Mouse (Mus musculus) embryonic facial prominence, embryonic 10.5 days (tissue): ENCODE measurements at regions not wholly inside any gene's neighbourhood (a gene's known extent, or its start where the extent isn't known, plus 50 kb on each side); places are given as distances from the start of the nearest gene placed in this dataset.

Experiments used
- DNase-seq: peaks from one replicate; pipeline ENCODE4 v3.0.0-alpha.2; 2017; ENCODE audit warnings: low spot score
- H3K27ac ChIP-seq: fragments of 300-500 bp; sonication (generic); replicated peaks from 2 replicates; pipeline ENCODE4 v1.5.1; 2016; ENCODE audit warnings: mild to moderate bottlenecking
- H3K27me3 ChIP-seq: fragments of 300-500 bp; sonication (generic); replicated peaks from 2 replicates; pipeline ENCODE4 v1.6.1; 2016; ENCODE audit warnings: low read depth, mild to moderate bottlenecking; ENCODE audit not compliant: poor library complexity, severe bottlenecking
- H3K36me3 ChIP-seq: fragments of 300-500 bp; sonication (generic); replicated peaks from 2 replicates; pipeline ENCODE4 v1.6.1; 2016; ENCODE audit warnings: mild to moderate bottlenecking, moderate library complexity
- H3K4me1 ChIP-seq: fragments of 300-500 bp; sonication (generic); 2 replicates; pipeline ENCODE4 v1.6.1; 2016
- H3K4me3 ChIP-seq: fragments of 300-500 bp; sonication (generic); 2 replicates; pipeline ENCODE4 v1.5.1; 2016; ENCODE audit warnings: mild to moderate bottlenecking, moderate library complexity
- H3K9me3 ChIP-seq: fragments of 300-500 bp; sonication (generic); 2 replicates; pipeline ENCODE4 v1.6.1; 2016; ENCODE audit warnings: mild to moderate bottlenecking
- whole genome bisulfite sequencing: fragments of 180-500 bp; shearing (Covaris S2); methylation state at CpG from one replicate; pipeline ENCODE4 v1.1.7; 2016; 5-methylcytosine and 5-hydroxymethylcytosine counted together

- no peaks in the 10 kb centered on the region for H3K4me1 ChIP-seq
- WGBS: 79% methylated on average over 10 of the region's 10 CpGs
- H3K27ac ChIP-seq: no peak overlapping the region
Measured at GRCm38 (mm10) chr8:88877921-88878320, 166.0 kb downstream of the Sall1 start.

GRCm38 (mm10) chr8:88862846-88863455 lies 166.1 kb downstream of the Cyld start:
- no peaks in the 10 kb centered on the region for H3K36me3 ChIP-seq
- no peak overlapping the region for H3K4me3 ChIP-seq
- no peaks in the 10 kb centered on the region for H3K27me3 ChIP-seq
- 89% methylated on average over 10 of the region's 10 CpGs for WGBS
- no peaks in the 10 kb centered on the region for H3K9me3 ChIP-seq
- DNase-seq: no peak
- H3K27ac ChIP-seq: no peak overlapping the region
- no peaks in the 10 kb centered on the region for H3K4me1 ChIP-seq

More at GRCm38 (mm10) chr8:88877921-88878320, 166.0 kb downstream of the Sall1 start:
- DNase-seq: no peak
- Histone ChIP-seq H3K9me3 (no peaks in the 10 kb centered on the region), H3K27me3 (no peaks in the 10 kb centered on the region), H3K36me3 (no peaks in the 10 kb centered on the region), H3K4me3 (no peak overlapping the region)

GRCm38 (mm10) chr8:88857216-88857615 lies 160.4 kb downstream of the Cyld start:
- DNase-seq: no peak
- 82% methylated on average over 2 of the region's 2 CpGs for WGBS

GRCm38 (mm10) chr8:88853200-88853599 lies 156.4 kb downstream of the Cyld start:
- WGBS: 90% methylated on average over 8 of the region's 8 CpGs
- DNase-seq: no peak
- Histone ChIP-seq H3K4me1 (no peaks in the 10 kb centered on the region), H3K4me3 (no peak overlapping the region), H3K27ac (no peak overlapping the region), H3K27me3 (no peaks in the 10 kb centered on the region; the same call in 1 of the 2 replicates), H3K36me3 (no peaks in the 10 kb centered on the region), H3K9me3 (no peaks in the 10 kb centered on the region)

More at GRCm38 (mm10) chr8:88857216-88857615, 160.4 kb downstream of the Cyld start:
- H3K4me1 ChIP-seq: no peaks in the 10 kb centered on the region
- no peak overlapping the region for H3K4me3 ChIP-seq
- H3K27ac ChIP-seq: no peak overlapping the region
- no peaks in the 10 kb centered on the region; the same call in 1 of the 2 replicates for H3K27me3 ChIP-seq
- no peaks in the 10 kb centered on the region for H3K9me3 ChIP-seq
- H3K36me3 ChIP-seq: no peaks in the 10 kb centered on the region

- Histone ChIP-seq H3K9me3 (no peaks in the 10 kb centered on the region), H3K27ac (no peak overlapping the region), H3K27me3 (no peaks in the 10 kb centered on the region), H3K4me1 (no peaks in the 10 kb centered on the region), H3K36me3 (no peaks in the 10 kb centered on the region), H3K4me3 (no peak overlapping the region)
- WGBS: 73% methylated on average over 11 of the region's 11 CpGs
- no peak for DNase-seq
Measured at GRCm38 (mm10) chr8:88845916-88846315, 149.1 kb downstream of the Cyld start.

GRCm38 (mm10) chr8:88844370-88844769 lies 147.5 kb downstream of the Cyld start:
- H3K4me3 ChIP-seq: no peak overlapping the region
- WGBS: 80% methylated on average over 5 of the region's 5 CpGs
- no peak overlapping the region for H3K27ac ChIP-seq
- H3K36me3 ChIP-seq: no peaks in the 10 kb centered on the region
- H3K27me3 ChIP-seq: no peaks in the 10 kb centered on the region
- no peak for DNase-seq
- no peaks in the 10 kb centered on the region for H3K9me3 ChIP-seq
- H3K4me1 ChIP-seq: no peaks in the 10 kb centered on the region

- WGBS: 86% methylated on average over 7 of the region's 7 CpGs
- Histone ChIP-seq H3K4me3 (no peak overlapping the region), H3K4me1 (no peaks in the 10 kb centered on the region), H3K9me3 (no peaks in the 10 kb centered on the region), H3K27ac (no peak overlapping the region), H3K36me3 (no peaks in the 10 kb centered on the region), H3K27me3 (no peaks in the 10 kb centered on the region)
- no peak for DNase-seq
Measured at GRCm38 (mm10) chr8:88842451-88842850, 145.6 kb downstream of the Cyld start.

- Histone ChIP-seq H3K4me3 (no peak overlapping the region), H3K4me1 (peaks cover 12% of the 10 kb centered on the region), H3K9me3 (no peaks in the 10 kb centered on the region), H3K36me3 (no peaks in the 10 kb centered on the region), H3K27ac (no peak overlapping the region), H3K27me3 (0 out of 2 replicates have a peak, but pooled peaks cover 3% of the 10 kb centered on the region)
- 64% methylated on average over 5 of the region's 5 CpGs for WGBS
- DNase-seq: no peak
Measured at GRCm38 (mm10) chr8:88840096-88840495, 143.3 kb downstream of the Cyld start.

- Histone ChIP-seq H3K4me1 (peaks cover 17% of the 10 kb centered on the region), H3K4me3 (no peak overlapping the region), H3K9me3 (0 out of 2 replicates have a peak, but pooled peaks cover 2% of the 10 kb centered on the region), H3K36me3 (no peaks in the 10 kb centered on the region), H3K27ac (no peak overlapping the region), H3K27me3 (peaks cover 3% of the 10 kb centered on the region; the same call in 1 of the 2 replicates)
- no peak for DNase-seq
- WGBS: 70% methylated on average over 12 of the region's 12 CpGs
Measured at GRCm38 (mm10) chr8:88835756-88836291, 139.0 kb downstream of the Cyld start.

GRCm38 (mm10) chr8:88825816-88826215 lies 129.0 kb downstream of the Cyld start:
- no peak for DNase-seq
- no peaks in the 10 kb centered on the region for H3K36me3 ChIP-seq
- H3K27me3 ChIP-seq: no peaks in the 10 kb centered on the region
- H3K4me3 ChIP-seq: no peak overlapping the region
- no peaks in the 10 kb centered on the region for H3K4me1 ChIP-seq
- H3K9me3 ChIP-seq: peaks cover 2% of the 10 kb centered on the region; the same call in 1 of the 2 replicates
- WGBS: 61% methylated on average over 5 of the region's 5 CpGs
- no peak overlapping the region for H3K27ac ChIP-seq

- Histone ChIP-seq H3K4me3 (no peak overlapping the region), H3K4me1 (no peaks in the 10 kb centered on the region), H3K9me3 (peaks cover 2% of the 10 kb centered on the region; the same call in 1 of the 2 replicates), H3K27ac (no peak overlapping the region), H3K27me3 (no peaks in the 10 kb centered on the region), H3K36me3 (no peaks in the 10 kb centered on the region)
- 82% methylated on average over 7 of the region's 7 CpGs for WGBS
- no peak for DNase-seq
Measured at GRCm38 (mm10) chr8:88823931-88824330, 127.1 kb downstream of the Cyld start.

- Histone ChIP-seq H3K27ac (no peak overlapping the region), H3K4me3 (no peak overlapping the region), H3K36me3 (no peaks in the 10 kb centered on the region), H3K9me3 (peaks cover 2% of the 10 kb centered on the region; the same call in 1 of the 2 replicates), H3K4me1 (no peaks in the 10 kb centered on the region), H3K27me3 (0 out of 2 replicates have a peak, but pooled peaks cover 4% of the 10 kb centered on the region)
- no peak for DNase-seq
- WGBS: 90% methylated on average over 5 of the region's 5 CpGs
Measured at GRCm38 (mm10) chr8:88820275-88820850, 123.5 kb downstream of the Cyld start.

GRCm38 (mm10) chr8:88816461-88816860 lies 119.6 kb downstream of the Cyld start:
- WGBS: 79% methylated on average over 5 of the region's 5 CpGs
- no peak for DNase-seq

More at GRCm38 (mm10) chr8:88816461-88816860, 119.6 kb downstream of the Cyld start:
- Histone ChIP-seq H3K9me3 (no peaks in the 10 kb centered on the region), H3K27me3 (peaks cover 19% of the 10 kb centered on the region), H3K36me3 (no peaks in the 10 kb centered on the region), H3K4me3 (no peak overlapping the region), H3K27ac (no peak overlapping the region), H3K4me1 (peaks cover 5% of the 10 kb centered on the region; the same call in 1 of the 2 replicates)
